Mouse (Mus musculus): ENCODE measurements around the gene Ildr1. TPM values are rescaled to one million over a fixed set of nuclear protein-coding genes. Genes with fewer than 3 reads are reported as not detected.

Gene Ildr1
- not detected for polyA plus RNA-seq (2012; fragmentation: generic; extraction: Trizol)

DNA sequence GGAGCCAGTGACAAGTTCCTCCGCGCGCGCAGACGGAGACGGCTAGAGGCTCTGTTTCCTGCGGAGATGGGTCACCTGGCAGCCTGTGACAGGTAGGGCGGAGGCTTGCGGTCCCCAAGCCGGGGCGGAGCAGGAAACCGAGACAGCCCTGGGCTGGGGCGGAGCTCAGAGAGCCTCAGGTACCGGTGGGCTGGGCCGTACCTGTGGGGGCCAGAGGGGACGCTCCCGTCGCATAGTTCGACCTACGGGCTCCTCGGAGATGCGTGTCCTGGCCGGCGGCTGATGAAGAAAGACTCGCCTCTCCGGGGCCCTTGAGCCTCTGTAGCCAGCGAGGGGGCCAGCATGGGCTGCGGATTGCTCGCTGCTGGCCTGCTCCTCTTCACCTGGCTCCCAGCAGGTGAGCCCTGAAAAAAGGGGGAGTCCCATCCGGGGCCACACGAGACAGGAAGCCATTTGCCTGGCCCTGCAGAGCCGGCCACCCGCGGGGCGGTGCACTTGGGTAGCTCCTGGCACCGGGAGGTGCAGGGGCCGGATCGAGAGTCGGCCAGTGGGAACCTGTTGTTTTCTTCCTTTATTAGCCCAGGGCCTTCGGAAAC lies at the start of gene Ildr1:
TSS of gene Ildr1 (plus strand) at position 161 of the 596 bp plus-strand sequence.

DNA sequence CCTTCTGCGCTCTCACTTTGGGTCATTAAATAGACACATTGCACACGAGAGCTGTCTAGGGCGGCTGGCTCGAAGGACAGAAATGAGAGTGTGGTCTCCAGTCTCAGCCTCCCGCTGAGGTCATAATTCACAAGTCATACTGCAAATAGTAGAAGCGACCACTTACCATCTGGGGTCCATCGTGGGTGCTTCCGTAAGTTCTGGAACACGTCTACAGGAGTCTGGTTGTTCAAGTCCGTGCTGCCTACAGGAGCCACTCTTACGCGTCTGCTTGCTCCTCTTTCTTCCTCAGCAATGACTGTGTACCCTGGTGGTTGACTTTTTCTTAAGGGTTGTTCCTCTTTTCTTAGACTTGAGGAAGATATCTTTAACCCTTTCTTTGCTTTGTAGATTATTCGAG lies 28.0 kb upstream of the Ildr1 start, which contains the start of gene Cd86:
TSS of gene Cd86 (minus strand) at position 300 of the 400 bp plus-strand sequence.

Other genes with a start within 250 kb of the Ildr1 start
- not detected for gene Stfa3, start 238.6 kb upstream of the Ildr1 start, polyA plus RNA-seq (2012; fragmentation: generic; extraction: Trizol)
- not detected for gene Casr, start 131.8 kb upstream of the Ildr1 start, polyA plus RNA-seq (2012; fragmentation: generic; extraction: Trizol)
- gene Cd86, start 27.9 kb upstream of the Ildr1 start, polyA plus RNA-seq (2012; fragmentation: generic; extraction: Trizol), result not detected
- under 1 TPM in 1 of 2 experiments, not detected in 1; 0.34 TPM for gene Slc15a2, start 91.0 kb downstream of the Ildr1 start, polyA plus RNA-seq (2012; fragmentation: generic; extraction: Trizol)
- 1 to 10 TPM in 1 of 2 experiments, under 1 TPM in 1; 0.53 to 6.8 TPM for gene Iqcb1, start 134.4 kb downstream of the Ildr1 start, polyA plus RNA-seq (2012; fragmentation: generic; extraction: Trizol)
- gene Eaf2, start 181.0 kb downstream of the Ildr1 start, polyA plus RNA-seq (2012; fragmentation: generic; extraction: Trizol), result under 1 TPM; 0.16 to 0.59 TPM
- gene Golgb1, start 181.2 kb downstream of the Ildr1 start, polyA plus RNA-seq (2012; fragmentation: generic; extraction: Trizol), result 10 to 100 TPM in 1 of 2 experiments, 1 to 10 TPM in 1; 2.4 to 17.7 TPM
- under 1 TPM in 1 of 2 experiments, not detected in 1; 0.51 TPM for gene Hcls1, start 241.0 kb downstream of the Ildr1 start, polyA plus RNA-seq (2012; fragmentation: generic; extraction: Trizol)